Comparison of ENCODE assay signal across 10 mouse cellular contexts in genomic region chr17:72448477-72448876, GRCm38 (mm10).
A peak's percentile ranks its signal among the peaks of the same experiment; 100 is the strongest.
DNase-seq lines count a peak whose midpoint lies in the region; ATAC-seq lines count a peak whose summit lies in the region.
"Had no signal": no experiment of that assay in that cellular context is flagged by ENCODE, and none has a peak within 500 bp of the region (broad histone marks: within the 10 kb centered on the region; RNA-seq: fewer than 3 reads in every experiment).

No protein-coding gene starts in this region.

- H3K9ac ChIP-seq in kidney, embryonic 15.5 days, result no peak overlapping the region
- no peak overlapping the region for H3K9ac ChIP-seq in forebrain, embryonic 12.5 days
- H3K9ac ChIP-seq in midbrain, embryonic 11.5 days (ENCODE audit: low read length), result no peak overlapping the region
- H3K9ac ChIP-seq: limb, embryonic 13.5 days; neural tube, embryonic 12.5 days had no signal

- H3K27me3 ChIP-seq in kidney, embryonic 15.5 days, result no peaks in the 10 kb centered on the region
- H3K27me3 ChIP-seq in forebrain, embryonic 12.5 days, result no peaks in the 10 kb centered on the region
- no peaks in the 10 kb centered on the region for H3K27me3 ChIP-seq in midbrain, embryonic 11.5 days (ENCODE audit: control insufficient read depth, insufficient read depth, low read length)
- H3K27me3 ChIP-seq: limb, embryonic 13.5 days; neural tube, embryonic 12.5 days had no signal

- DNase-seq in kidney, adult 18-20 months, result peak; percentile 75
- DNase-seq in cerebellum, postnatal 25 days, result peak; percentile 25 to 60
- DNase-seq in heart, adult 9 months (ENCODE audit: low spot score in 2 of 2), result peak; percentile 42 to 49
- peak; percentile 22 for DNase-seq in lung, postnatal 14 days
- DNase-seq in midbrain, embryonic 11.5 days (ENCODE audit: low spot score, missing footprints), result no peak
- DNase-seq: right cerebral cortex, postnatal 4 days had no signal

- no peaks in the 10 kb centered on the region for H3K9me3 ChIP-seq in kidney, embryonic 15.5 days (replicated peaks)
- H3K9me3 ChIP-seq in forebrain, embryonic 12.5 days, result no peaks in the 10 kb centered on the region
- H3K9me3 ChIP-seq in midbrain, embryonic 11.5 days (ENCODE audit: control insufficient read depth, low read length), result no peaks in the 10 kb centered on the region
- H3K9me3 ChIP-seq: neural tube, embryonic 12.5 days had no signal

- 80% methylated on average over 4 of the region's 4 CpGs for WGBS in kidney, embryonic 15.5 days
- 79% methylated on average over 4 of the region's 4 CpGs for WGBS in forebrain, embryonic 12.5 days
- whole genome bisulfite sequencing in midbrain, embryonic 11.5 days, result 86% methylated on average over 4 of the region's 4 CpGs

- ATAC-seq in kidney, embryonic 15.5 days (replicated peaks; ENCODE audit: low FRiP score), result no peak
- ATAC-seq in forebrain, embryonic 12.5 days (ENCODE audit: low FRiP score), result no peak
- no peak for ATAC-seq in midbrain, embryonic 11.5 days (ENCODE audit: low FRiP score)

- no peaks in the 10 kb centered on the region for H3K4me1 ChIP-seq in kidney, embryonic 15.5 days
- H3K4me1 ChIP-seq in forebrain, embryonic 12.5 days, result no peaks in the 10 kb centered on the region
- no peaks in the 10 kb centered on the region for H3K4me1 ChIP-seq in midbrain, embryonic 11.5 days (ENCODE audit: control insufficient read depth, insufficient read depth, low read length)
- H3K4me1 ChIP-seq: limb, embryonic 13.5 days; neural tube, embryonic 12.5 days had no signal

- no peaks in the 10 kb centered on the region for H3K36me3 ChIP-seq in kidney, embryonic 15.5 days
- H3K36me3 ChIP-seq in forebrain, embryonic 12.5 days (replicated peaks), result no peaks in the 10 kb centered on the region
- no peaks in the 10 kb centered on the region for H3K36me3 ChIP-seq in midbrain, embryonic 11.5 days (ENCODE audit: control insufficient read depth, insufficient read depth, low read length)
- H3K36me3 ChIP-seq: limb, embryonic 13.5 days; neural tube, embryonic 12.5 days had no signal

- H3K4me3 ChIP-seq in kidney, embryonic 15.5 days (replicated peaks), result no peak overlapping the region
- H3K4me3 ChIP-seq in forebrain, embryonic 12.5 days (replicated peaks), result no peak overlapping the region
- H3K4me3 ChIP-seq in midbrain, embryonic 11.5 days (ENCODE audit: low read depth, low read length), result no peak overlapping the region
- H3K4me3 ChIP-seq: limb, embryonic 13.5 days; neural tube, embryonic 12.5 days had no signal

- no peak overlapping the region for H3K4me2 ChIP-seq in kidney, embryonic 15.5 days
- no peak overlapping the region for H3K4me2 ChIP-seq in forebrain, embryonic 12.5 days
- H3K4me2 ChIP-seq in midbrain, embryonic 11.5 days, result no peak overlapping the region
- H3K4me2 ChIP-seq: limb, embryonic 13.5 days; neural tube, embryonic 12.5 days had no signal

- H3K27ac ChIP-seq in kidney, embryonic 15.5 days, result no peak overlapping the region
- no peak overlapping the region for H3K27ac ChIP-seq in forebrain, embryonic 12.5 days
- no peak overlapping the region for H3K27ac ChIP-seq in midbrain, embryonic 11.5 days (ENCODE audit: low read depth, low read length)
- H3K27ac ChIP-seq: limb, embryonic 13.5 days; neural tube, embryonic 12.5 days had no signal
